9 mouse cellular contexts compared by ENCODE assay signal in the genomic region with DNA sequence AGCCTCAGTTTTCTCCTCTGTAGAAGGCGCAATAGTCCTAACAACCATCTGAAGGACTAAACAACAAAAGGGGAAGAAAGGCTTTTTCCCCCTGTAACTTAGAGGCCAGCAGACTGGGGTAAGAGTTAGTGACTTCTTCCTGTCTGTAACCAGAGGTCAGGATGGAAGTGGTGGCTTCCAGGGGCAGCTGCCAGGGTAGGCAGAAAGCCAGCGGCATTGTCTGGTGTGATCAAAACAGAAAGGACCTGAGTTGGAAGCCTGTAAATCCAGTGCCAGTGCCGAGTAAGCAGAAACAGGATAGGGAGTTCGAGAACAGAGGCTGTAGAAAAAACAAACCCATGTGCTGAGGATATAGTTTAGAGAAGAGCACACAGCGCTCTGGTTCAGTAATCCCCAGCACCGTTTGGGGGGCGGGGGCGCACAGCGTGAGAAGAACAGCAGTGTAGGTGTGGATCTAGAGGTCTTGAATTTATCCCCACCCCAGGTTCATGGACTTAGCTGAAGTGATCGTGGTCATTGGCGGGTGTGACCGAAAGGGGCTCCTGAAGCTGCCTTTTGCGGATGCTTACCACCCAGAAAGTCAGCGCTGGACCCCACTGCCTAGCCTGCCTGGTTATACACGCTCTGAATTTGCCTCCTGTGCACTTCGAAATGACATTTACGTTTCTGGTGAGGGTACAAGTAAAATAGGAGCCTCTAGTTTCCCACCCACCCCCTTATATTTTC. TPM values are rescaled to one million over a fixed set of nuclear protein-coding genes. Genes with fewer than 3 reads are reported as not detected.
A peak's percentile ranks its signal among the peaks of the same experiment; 100 is the strongest.
DNase-seq lines count a peak whose midpoint lies in the region; ATAC-seq lines count a peak whose summit lies in the region.
"Had no signal": no experiment of that assay in that cellular context is flagged by ENCODE, and none has a peak within 500 bp of the region (broad histone marks: within the 10 kb centered on the region; RNA-seq: fewer than 3 reads in every experiment).

No protein-coding gene starts in this region.

- H3K9ac ChIP-seq in midbrain, embryonic 14.5 days (replicated peaks; ENCODE audit: low read length), result 0 out of 2 replicates have a peak overlapping the region, but pooled peaks have one; percentile 2
- no peak overlapping the region for H3K9ac ChIP-seq in midbrain, embryonic 13.5 days (replicated peaks)

- WGBS in midbrain, embryonic 14.5 days, result 85% methylated on average over 17 of the region's 17 CpGs
- WGBS in midbrain, embryonic 13.5 days, result 82% methylated on average over 17 of the region's 17 CpGs

- no peak for ATAC-seq in midbrain, embryonic 14.5 days (ENCODE audit: low FRiP score, low TSS enrichment)
- ATAC-seq in midbrain, embryonic 13.5 days, result no peak
- ATAC-seq in megakaryocyte-erythroid progenitor cell, adult 5-6 weeks (replicated peaks; ENCODE audit: low FRiP score, low TSS enrichment, poor library complexity, severe bottlenecking), result no peak

- DNase-seq in gastrocnemius, postnatal 10 days, result peak; percentile 39
- DNase-seq in gastrocnemius, postnatal 36 days, result no peak
- DNase-seq in midbrain, embryonic 14.5 days, result no peak
- peak; percentile 71 for DNase-seq in kidney, postnatal 10 days
- peak; percentile 19 for DNase-seq in naive thymus-derived CD4-positive, alpha-beta T cell, adult 2 months (ENCODE audit: low read depth)
- DNase-seq in ovary, postnatal 36 days (ENCODE audit: low spot score), result no peak

- no peak overlapping the region for H3K4me2 ChIP-seq in midbrain, embryonic 14.5 days (ENCODE audit: low read length)
- H3K4me2 ChIP-seq in midbrain, embryonic 13.5 days (replicated peaks), result no peak overlapping the region

- H3K9me3 ChIP-seq in midbrain, embryonic 14.5 days (ENCODE audit: control insufficient read depth, low read length), result no peaks in the 10 kb centered on the region
- H3K9me3 ChIP-seq in midbrain, embryonic 13.5 days, result no peaks in the 10 kb centered on the region

- peaks cover 38% of the 10 kb centered on the region for H3K4me1 ChIP-seq in midbrain, embryonic 14.5 days (ENCODE audit: control insufficient read depth, insufficient read depth, low read length)
- H3K4me1 ChIP-seq in midbrain, embryonic 13.5 days (replicated peaks), result peaks cover 64% of the 10 kb centered on the region

- no peak overlapping the region for H3K4me3 ChIP-seq in midbrain, embryonic 14.5 days (replicated peaks; ENCODE audit: low read depth, low read length)
- no peak overlapping the region for H3K4me3 ChIP-seq in midbrain, embryonic 13.5 days (replicated peaks)
- H3K4me3 ChIP-seq: erythroblast, embryonic 14.5 days had no signal

- H3K27me3 ChIP-seq in midbrain, embryonic 14.5 days (ENCODE audit: control insufficient read depth, insufficient read depth, low read length), result no peaks in the 10 kb centered on the region
- H3K27me3 ChIP-seq in midbrain, embryonic 13.5 days, result 0 out of 2 replicates have a peak, but pooled peaks cover 5% of the 10 kb centered on the region

- H3K36me3 ChIP-seq in midbrain, embryonic 14.5 days (ENCODE audit: control insufficient read depth, insufficient read depth, low read length), result peaks cover 18% of the 10 kb centered on the region
- peaks cover 32% of the 10 kb centered on the region for H3K36me3 ChIP-seq in midbrain, embryonic 13.5 days

- intact Hi-C loops in gastrocnemius, postnatal 36 days (cut with DNase I), result no loop called here

- peak overlapping the region; percentile 91; the same call in 1 of the 2 replicates for H3K27ac ChIP-seq in midbrain, embryonic 14.5 days (replicated peaks; ENCODE audit: low read depth, low read length)
- no peak overlapping the region for H3K27ac ChIP-seq in midbrain, embryonic 13.5 days

RNA-seq across cellular contexts. Expression of a gene that starts 4.0 kb away (rescaled TPM):
- under 1 TPM; 0.14 to 0.38 TPM for total RNA-seq in gastrocnemius, postnatal 10 days (2021)
- total RNA-seq in gastrocnemius, postnatal 36 days (2021), result not detected
- 10.7 and 11.6 TPM in 2 replicates for polyA plus RNA-seq in midbrain, embryonic 14.5 days (2014; fragmentation: Nextera tagmentation; extraction: Ambion mirVana)
- polyA plus RNA-seq in midbrain, embryonic 13.5 days (2015; fragmentation: Nextera tagmentation; extraction: Ambion mirVana), result 9.0 and 17.2 TPM in 2 replicates
- 2.1 TPM in 1 of 2 replicates, not detected in the other for total RNA-seq in megakaryocyte-erythroid progenitor cell, adult 5-6 weeks (2014; fragmentation: Nextera tagmentation)
- total RNA-seq in megakaryocyte-erythroid progenitor cell, adult 5-6 weeks (2017), result 0.65 TPM in 1 of 2 replicates, not detected in the other
- polyA plus RNA-seq: erythroblast, embryonic 14.5 days had no signal

RNA-seq across cellular contexts. Expression of a gene that starts 13.7 kb away (rescaled TPM):
- total RNA-seq in gastrocnemius, postnatal 10 days (2021), result 100 to 1,000 TPM; 362 to 382 TPM
- total RNA-seq in gastrocnemius, postnatal 36 days (2021), result 100 to 1,000 TPM; 210 to 242 TPM
- polyA plus RNA-seq in midbrain, embryonic 14.5 days (2014; fragmentation: Nextera tagmentation; extraction: Ambion mirVana), result 488 and 521 TPM in 2 replicates
- 531 and 554 TPM in 2 replicates for polyA plus RNA-seq in midbrain, embryonic 13.5 days (2015; fragmentation: Nextera tagmentation; extraction: Ambion mirVana)
- total RNA-seq in megakaryocyte-erythroid progenitor cell, adult 5-6 weeks (2014; fragmentation: Nextera tagmentation), result 1,003 and 1,349 TPM in 2 replicates
- total RNA-seq in megakaryocyte-erythroid progenitor cell, adult 5-6 weeks (2017), result 1,982 and 2,496 TPM in 2 replicates

Comparison
In these comparisons a context has a peak if more than half of its experiments do, and no peak if none do; other contexts are left out.
1. DNase-seq: peak in gastrocnemius, postnatal 10 days (single experiment), kidney, postnatal 10 days (single experiment) and naive thymus-derived CD4-positive, alpha-beta T cell, adult 2 months (single experiment); none in gastrocnemius, postnatal 36 days (0 of 2), midbrain, embryonic 14.5 days (single experiment) and ovary, postnatal 36 days (single experiment).